Mouse (Mus musculus): Measurements from ENCODE around the gene Olfr99.
"Not testable (repeated sequence)": the region's sequence is repeated elsewhere in the genome, so short reads cannot be mapped to it uniquely, and the experiment has no call there.

Olfr99 gene

DNA sequence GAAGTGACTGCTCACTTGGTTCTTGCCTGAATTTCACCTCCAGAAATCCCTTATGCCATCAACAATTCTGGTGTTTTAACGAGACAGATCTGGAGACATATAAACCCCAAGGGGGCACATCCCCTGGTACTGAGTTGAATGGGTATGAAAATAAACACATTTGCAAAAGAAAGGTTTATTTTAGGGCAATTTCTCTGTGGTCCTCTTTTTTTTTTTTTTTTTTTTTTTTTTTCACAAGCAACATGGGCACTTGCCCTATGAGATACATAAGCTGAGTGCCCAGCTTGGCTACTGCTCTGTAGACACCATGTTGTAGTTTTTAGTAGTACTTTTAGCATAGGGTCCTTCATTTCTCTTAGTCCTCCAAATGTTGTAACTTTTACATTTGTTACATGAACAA lies at the start of gene Olfr99:
TSS of gene Olfr99 (minus strand) at position 101 of the 400 bp plus-strand sequence.
- no peak for ATAC-seq (ENCODE audit: low TSS enrichment)

GRCm38 (mm10) chr17:37316954-37317353 lies 33.7 kb upstream of the Olfr99 start, which contains the start of gene Olfr102:
Gene Olfr102 (minus strand): TSS chr17:37317054.
- ATAC-seq (ENCODE audit: low TSS enrichment), result no peak

GRCm38 (mm10) chr17:37310146-37310699 lies 27.0 kb upstream of the Olfr99 start:
- no peak for ATAC-seq (ENCODE audit: low TSS enrichment)

GRCm38 (mm10) chr17:37308483-37308882 lies 25.2 kb upstream of the Olfr99 start:
- no peak for ATAC-seq (ENCODE audit: low TSS enrichment)

DNA sequence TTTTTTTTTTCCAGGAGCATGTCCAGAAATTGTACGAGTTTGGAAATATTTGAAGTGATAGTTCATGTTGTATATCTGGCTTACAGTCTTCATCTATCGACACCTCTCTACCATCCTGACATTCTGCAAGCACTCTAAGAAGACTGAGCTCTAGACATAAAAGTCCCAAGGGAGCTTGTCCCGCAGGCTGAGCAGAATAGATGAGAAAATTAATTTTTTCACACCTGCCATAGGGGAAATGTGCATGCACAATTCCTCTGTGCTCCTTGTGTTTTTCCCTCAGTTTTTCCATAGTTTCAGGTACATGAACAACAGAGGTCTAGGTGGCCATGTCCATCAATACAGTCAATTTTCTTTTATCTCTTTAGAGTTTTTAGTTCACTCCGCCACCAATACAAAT lies 21.0 kb upstream of the Olfr99 start, which contains the start of gene Olfr101:
TSS of gene Olfr101 (minus strand) at position 101 of the 400 bp plus-strand sequence.
- no peak for ATAC-seq (ENCODE audit: low TSS enrichment)

DNA sequence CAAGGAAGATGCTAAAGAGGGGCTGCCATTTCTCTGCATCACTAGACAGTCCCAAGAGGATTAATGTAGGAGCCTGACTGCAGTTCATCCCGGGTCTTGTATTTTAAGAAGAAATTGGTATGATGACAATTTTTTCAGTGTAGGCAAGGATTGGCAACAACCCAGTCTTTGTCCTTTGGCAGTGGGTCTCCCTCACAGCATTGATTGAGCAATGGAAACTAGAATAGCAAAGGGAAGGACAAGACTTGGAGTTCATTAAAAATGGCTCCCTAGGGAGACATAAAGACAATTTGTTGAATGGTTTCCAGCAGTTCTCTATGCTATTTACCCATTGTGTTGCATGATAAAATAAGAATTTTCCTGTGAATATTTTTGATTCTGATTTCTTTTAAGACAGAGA lies 2.9 kb downstream of the Olfr99 start:
- no peak for ATAC-seq (ENCODE audit: low TSS enrichment)

DNA sequence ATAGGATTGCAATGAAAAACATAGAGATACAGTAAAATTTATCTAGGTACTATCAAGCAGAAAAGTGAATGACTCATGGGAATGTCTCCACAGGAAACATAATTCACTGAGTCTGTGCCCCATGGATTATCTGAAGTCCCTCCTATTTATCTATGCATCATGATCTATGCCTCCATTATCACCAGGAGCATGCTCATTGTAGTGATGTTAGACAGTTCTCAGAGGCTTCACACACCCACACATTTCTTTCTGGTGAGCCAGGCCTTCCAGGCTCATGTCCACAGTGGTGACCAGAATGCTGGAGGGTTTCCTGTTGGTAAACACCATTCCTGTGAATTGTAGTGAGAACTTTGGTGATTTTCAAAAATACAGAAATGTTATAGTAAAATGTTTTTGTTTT lies 6.7 kb downstream of the Olfr99 start:
- ATAC-seq (ENCODE audit: low TSS enrichment), result no peak

DNA sequence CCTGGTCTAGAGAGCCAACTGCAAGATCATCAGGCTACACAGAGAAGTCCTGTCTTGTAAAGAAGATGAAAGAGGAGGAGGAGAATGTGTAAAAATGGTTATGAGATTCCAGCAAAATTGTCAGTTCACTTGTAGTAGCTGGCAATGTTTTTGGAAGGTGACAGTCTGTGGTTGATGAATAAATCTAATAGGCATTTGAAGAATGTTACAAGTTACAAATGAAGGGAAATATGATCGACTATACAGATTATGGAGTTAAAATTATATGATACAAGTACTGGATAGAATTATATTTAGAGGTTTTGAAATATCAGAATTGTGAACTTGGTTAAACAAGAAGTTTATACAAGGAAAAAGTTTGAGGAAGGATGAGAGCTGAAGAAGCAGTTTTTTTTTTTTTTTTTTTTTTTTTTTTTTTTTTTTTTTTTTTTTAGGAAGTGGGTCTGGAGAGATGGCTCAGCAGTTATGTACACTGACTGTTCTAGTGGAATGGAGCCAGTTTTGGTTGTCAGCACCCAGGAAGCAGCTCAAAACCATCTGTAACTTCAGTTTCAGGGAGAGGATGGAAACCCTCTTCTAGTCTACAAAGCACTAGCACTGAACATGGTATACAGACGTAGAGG lies 7.5 kb downstream of the Olfr99 start:
- ATAC-seq (ENCODE audit: low TSS enrichment), result no peak

GRCm38 (mm10) chr17:37270702-37271092 lies 12.6 kb downstream of the Olfr99 start:
- ATAC-seq (ENCODE audit: low TSS enrichment), result peak; percentile 13

DNA sequence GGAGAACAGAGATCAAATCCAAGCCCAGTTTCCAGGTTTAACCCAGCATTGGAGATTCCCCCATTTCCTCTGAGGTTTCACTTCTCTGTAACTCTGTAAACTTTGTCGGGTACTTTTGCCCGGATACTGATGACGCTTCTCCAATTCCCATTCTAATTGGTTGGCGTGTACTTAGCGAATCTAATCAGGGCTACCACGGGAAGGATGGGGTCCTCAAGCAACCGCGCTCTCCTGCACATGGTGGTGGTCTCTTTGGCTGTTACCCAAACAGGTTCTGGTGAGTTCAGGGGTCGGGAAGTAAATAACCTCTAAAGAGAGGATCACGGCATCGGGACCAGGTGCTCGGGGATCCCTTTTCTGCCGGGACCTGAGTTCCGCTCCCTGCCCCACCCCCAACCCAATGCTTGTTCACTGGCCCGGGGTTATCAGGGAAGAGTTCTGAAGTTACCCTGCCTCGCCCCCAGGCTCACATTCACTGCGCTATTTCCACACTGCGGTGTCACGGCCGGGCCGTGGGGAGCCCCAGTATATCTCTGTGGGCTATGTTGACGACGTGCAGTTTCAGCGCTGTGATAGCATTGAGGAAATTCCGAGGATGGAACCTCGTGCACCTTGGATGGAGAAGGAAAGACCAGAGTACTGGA lies 13.1 kb downstream of the Olfr99 start, which contains the start of gene H2-M3:
TSS of gene H2-M3 (plus strand) at position 163 of the 644 bp plus-strand sequence.
- ATAC-seq (ENCODE audit: low TSS enrichment), result peak; percentile 99

- no peak for ATAC-seq (ENCODE audit: low TSS enrichment)
Measured at GRCm38 (mm10) chr17:37263626-37264025, 19.6 kb downstream of the Olfr99 start, which contains the start of gene Olfr98. Gene Olfr98 (minus strand): TSS chr17:37263749.

- ATAC-seq (ENCODE audit: low TSS enrichment), result 0 out of 2 replicates have a peak, but pooled peaks have one; percentile 70
Measured at GRCm38 (mm10) chr17:37250544-37250943, 32.7 kb downstream of the Olfr99 start.

DNA sequence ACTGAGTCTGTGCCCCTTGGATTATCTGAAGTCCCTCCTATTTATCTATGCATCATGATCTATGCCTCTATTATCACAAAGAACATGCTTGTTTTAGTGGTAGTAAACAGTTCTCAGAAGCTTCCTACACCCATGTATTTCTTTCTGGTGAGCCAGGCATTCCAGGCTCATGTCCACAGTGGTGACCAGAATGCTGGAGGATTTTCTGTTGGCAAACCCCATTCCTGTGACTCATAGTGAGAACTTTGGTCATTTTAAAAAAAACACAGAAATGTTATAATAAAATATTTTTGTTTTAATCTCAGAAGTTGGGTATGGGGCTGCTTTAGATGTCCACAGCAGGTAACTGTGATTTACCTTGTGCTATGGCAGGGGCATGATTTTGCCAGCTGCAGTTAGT lies 33.8 kb downstream of the Olfr99 start:
- ATAC-seq (ENCODE audit: low TSS enrichment), result no peak

- ATAC-seq (ENCODE audit: low TSS enrichment), result peak; percentile 95
Measured at GRCm38 (mm10) chr17:37246715-37247114, 36.5 kb downstream of the Olfr99 start.

DNA sequence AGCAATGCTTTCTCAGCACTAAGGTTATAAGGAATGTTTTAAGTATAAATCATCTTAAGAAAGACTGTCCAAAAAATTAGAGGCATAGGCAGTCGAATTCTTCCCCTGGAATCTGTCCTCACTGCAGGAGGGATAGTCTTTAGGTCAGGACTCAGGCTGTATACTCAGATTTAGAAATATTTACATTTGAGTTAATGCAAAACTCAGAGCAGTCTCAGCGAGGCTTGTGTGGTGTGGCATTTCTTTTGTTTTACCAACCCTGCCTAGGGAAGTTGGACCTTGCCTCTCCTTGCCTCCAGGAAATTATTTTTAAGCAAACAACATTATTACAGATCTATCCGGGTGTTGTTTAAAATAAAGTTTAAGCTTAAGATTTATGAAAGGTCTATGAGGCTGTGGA lies 41.1 kb downstream of the Olfr99 start:
- no peak for ATAC-seq (ENCODE audit: low TSS enrichment)

- not testable (repeated sequence) for ATAC-seq (ENCODE audit: low TSS enrichment)
Measured at GRCm38 (mm10) chr17:37237230-37237629, 46.0 kb downstream of the Olfr99 start, which contains the start of gene Olfr97. Gene Olfr97 (minus strand): TSS chr17:37237330.

Data from frontal cortex, adult (tissue).